Mouse (Mus musculus): ENCODE data around the gene Olfr15.
A peak's percentile ranks its signal among the peaks of the same experiment; 100 is the strongest.

GRCm38 (mm10) chr16:3839157-3839885 lies 8.6 kb downstream of the Olfr15 start:
- TF ChIP-seq CTCF (IDR thresholded peaks at IDR 0.05; ENCODE audit: low read depth) (peak; percentile 80), EP300 (optimal IDR thresholded peaks at IDR 0.05) (no peak)

All from stomach, postnatal 0 days (tissue).